Mouse (Mus musculus) cerebral cortex, adult 2 months (tissue): Measurements from ENCODE around the gene Igfbp2.

Experiments used
- WGBS: fragments of 180-500 bp; shearing (Covaris S2); methylation state at CpG from one replicate; pipeline ENCODE4 v1.1.7; 2018; 5-methylcytosine and 5-hydroxymethylcytosine counted together

Igfbp2 gene

GRCm38 (mm10) chr1:72819995-72820394 is 4.3 kb upstream of the Igfbp2 start:
- WGBS, result 91% methylated on average over 6 of the region's 6 CpGs

- 89% methylated on average over 10 of the region's 10 CpGs for WGBS
Observed at GRCm38 (mm10) chr1:72822893-72823292, 1.4 kb upstream of the Igfbp2 start.

- WGBS, result under 1% methylated on average over 37 of the region's 37 CpGs
Observed at GRCm38 (mm10) chr1:72824707-72825101, 401 bp downstream of the Igfbp2 start.

GRCm38 (mm10) chr1:72825286-72825685 is 983 bp downstream of the Igfbp2 start:
- 3% methylated on average over 20 of the region's 20 CpGs for WGBS

- WGBS, result 57% methylated on average over 4 of the region's 4 CpGs
Observed at GRCm38 (mm10) chr1:72825921-72826320, 1.6 kb downstream of the Igfbp2 start.

- WGBS, result 41% methylated on average over 6 of the region's 6 CpGs
Observed at GRCm38 (mm10) chr1:72826446-72826845, 2.1 kb downstream of the Igfbp2 start.

- WGBS, result 45% methylated on average over 7 of the region's 7 CpGs
Observed at GRCm38 (mm10) chr1:72826931-72827330, 2.6 kb downstream of the Igfbp2 start.

- 39% methylated on average over 12 of the region's 12 CpGs for WGBS
Observed at GRCm38 (mm10) chr1:72827411-72828315, 3.4 kb downstream of the Igfbp2 start.

GRCm38 (mm10) chr1:72828843-72829242 is 4.5 kb downstream of the Igfbp2 start:
- WGBS, result 91% methylated on average over 5 of the region's 5 CpGs

GRCm38 (mm10) chr1:72830485-72830884 is 6.2 kb downstream of the Igfbp2 start:
- WGBS, result 88% methylated on average over 2 of the region's 2 CpGs

GRCm38 (mm10) chr1:72832715-72833153 is 8.4 kb downstream of the Igfbp2 start:
- 27% methylated on average over 3 of the region's 3 CpGs for WGBS

GRCm38 (mm10) chr1:72833563-72833962 is 9.3 kb downstream of the Igfbp2 start:
- WGBS, result 72% methylated on average over 4 of the region's 4 CpGs

- 74% methylated on average over 8 of the region's 8 CpGs for WGBS
Observed at GRCm38 (mm10) chr1:72839356-72839755, 15.1 kb downstream of the Igfbp2 start.

- WGBS, result 80% methylated on average over 7 of the region's 7 CpGs
Observed at GRCm38 (mm10) chr1:72839791-72840190, 15.5 kb downstream of the Igfbp2 start.

- WGBS, result 86% methylated on average over 18 of the region's 18 CpGs
Observed at GRCm38 (mm10) chr1:72842666-72843459, 18.6 kb downstream of the Igfbp2 start.

GRCm38 (mm10) chr1:72844675-72845074 is 20.4 kb downstream of the Igfbp2 start:
- WGBS, result 97% methylated on average over 6 of the region's 6 CpGs

- 82% methylated on average over 4 of the region's 4 CpGs for WGBS
Observed at GRCm38 (mm10) chr1:72847849-72848380, 23.6 kb downstream of the Igfbp2 start.

GRCm38 (mm10) chr1:72849037-72849436 is 24.7 kb downstream of the Igfbp2 start:
- WGBS, result 91% methylated on average over 8 of the region's 8 CpGs

GRCm38 (mm10) chr1:72853759-72854158 is 29.5 kb downstream of the Igfbp2 start:
- WGBS, result 98% methylated on average over 1 of the region's 1 CpGs

GRCm38 (mm10) chr1:72854337-72855237 is 30.3 kb downstream of the Igfbp2 start:
- 50% methylated on average over 10 of the region's 10 CpGs for WGBS

GRCm38 (mm10) chr1:72855729-72856128 is 31.4 kb downstream of the Igfbp2 start:
- 84% methylated on average over 10 of the region's 10 CpGs for WGBS
